Mouse (Mus musculus): ENCODE measurements around the gene Cgas. TPM values are rescaled to one million over a fixed set of nuclear protein-coding genes. Genes with fewer than 3 reads are reported as not detected.

The Cgas gene
- total and polyA plus RNA-seq, 3 experiments = 19.0 to 20.9 TPM; not detected in 1

GRCm38 (mm10) chr9:78482386-78482785 lies 39.3 kb upstream of the Cgas start:
- peaks cover 0 to 4% of the 10 kb centered on the region in 2 experiments; a peak in 2 of 4 replicates for H3K27me3 ChIP-seq (ENCODE audit: control insufficient read depth in 1 of 2, insufficient read depth in 2 of 2, low read length in 2 of 2)

GRCm38 (mm10) chr9:78481423-78482331 lies 38.6 kb upstream of the Cgas start:
- no peaks in the 10 kb centered on the region for H3K9me3 ChIP-seq (replicated peaks; ENCODE audit: insufficient read depth, low read length)
- H3K79me2 ChIP-seq (ENCODE audit: control insufficient read depth, insufficient read depth, low read length, poor library complexity) = peaks cover 30% of the 10 kb centered on the region
- peaks cover 10 to 16% of the 10 kb centered on the region in 2 experiments for H3K36me3 ChIP-seq (ENCODE audit: control insufficient read depth in 1 of 2, insufficient read depth in 2 of 2, low read length in 2 of 2)
- peak overlapping the region; percentile 95 for H3K9ac ChIP-seq (ENCODE audit: control insufficient read depth, low read depth, low read length, poor library complexity, severe bottlenecking)
- no peak for TF ChIP-seq ETS1 (IDR thresholded peaks at IDR 0.05; ENCODE audit: low read depth, low read length)
- peak in 1 of 2 experiments; percentile 4; a peak in 1 of 4 replicates for TF ChIP-seq EP300 (IDR thresholded peaks at IDR 0.05; ENCODE audit: low read depth in 1 of 2, low read length in 2 of 2)
- TF ChIP-seq MYB (IDR thresholded peaks at IDR 0.05; ENCODE audit: low read depth, low read length) = no peak
- TF ChIP-seq ELF1 (IDR thresholded peaks at IDR 0.05; ENCODE audit: low read depth, low read length) = peak; percentile 42; the same call in 1 of the 2 replicates
- TF ChIP-seq TCF12 (IDR thresholded peaks at IDR 0.05; ENCODE audit: low read depth, low read length) = peak; percentile 82
- TF ChIP-seq SIN3A (IDR thresholded peaks at IDR 0.05; ENCODE audit: low read length) = peak; percentile 91
- peak; percentile 99 for TF ChIP-seq MAZ (IDR thresholded peaks at IDR 0.05; ENCODE audit: low read depth, low read length)
- TF ChIP-seq HCFC1 (IDR thresholded peaks at IDR 0.05; ENCODE audit: low read depth, low read length) = peak; percentile 86
- peak; percentile 78 for TF ChIP-seq NRF1 (IDR thresholded peaks at IDR 0.05; ENCODE audit: insufficient read depth, low read depth, low read length, poor library complexity, severe bottlenecking)
- peak; percentile 79 for TF ChIP-seq MYC (IDR thresholded peaks at IDR 0.05; ENCODE audit: low read depth, low read length)
- TF ChIP-seq ZMIZ1 (IDR thresholded peaks at IDR 0.05; ENCODE audit: low read depth, low read length) = peak; percentile 100
- TF ChIP-seq CTCF (IDR thresholded peaks at IDR 0.05 in 2 of 3, conservative IDR thresholded peaks at IDR 0.05 in 1 of 3; ENCODE audit: control insufficient read depth in 1 of 3, insufficient read depth in 1 of 3, low read depth in 2 of 3, low read length in 3 of 3, poor library complexity in 1 of 3, severe bottlenecking in 1 of 3) = no peak
- 0 out of 2 replicates have a peak, but pooled peaks have one; percentile 76 for TF ChIP-seq UBTF (IDR thresholded peaks at IDR 0.05; ENCODE audit: borderline replicate concordance, insufficient read depth, low read depth, low read length)
- no peak for TF ChIP-seq ZNF384 (IDR thresholded peaks at IDR 0.05; ENCODE audit: low read depth, low read length)
- no peak for TF ChIP-seq ZC3H11A (IDR thresholded peaks at IDR 0.05; ENCODE audit: low read depth, low read length)
- TF ChIP-seq MXI1 (IDR thresholded peaks at IDR 0.05; ENCODE audit: low read depth, low read length) = peak; percentile 18; the same call in 1 of the 2 replicates
- TF ChIP-seq KAT2A (conservative IDR thresholded peaks at IDR 0.05; ENCODE audit: low read depth, low read length) = peak; percentile 67; the same call in 1 of the 2 replicates
- peak; percentile 96 to 98 for TF ChIP-seq POLR2A (IDR thresholded peaks at IDR 0.05; ENCODE audit: control insufficient read depth in 1 of 2, insufficient read depth in 1 of 2, low read depth in 1 of 2, low read length in 2 of 2, poor library complexity in 1 of 2)
- TF ChIP-seq GATA1 (IDR thresholded peaks at IDR 0.05; ENCODE audit: low read depth, low read length) = no peak
- TF ChIP-seq NELFE (IDR thresholded peaks at IDR 0.05; ENCODE audit: low read depth, low read length) = peak; percentile 99
- TF ChIP-seq TBP (IDR thresholded peaks at IDR 0.05; ENCODE audit: low read depth, low read length) = peak; percentile 98
- no peak for TF ChIP-seq CHD2 (IDR thresholded peaks at IDR 0.05; ENCODE audit: low read length)
- TF ChIP-seq POLR2AphosphoS2 (IDR thresholded peaks at IDR 0.05; ENCODE audit: low read length) = peak; percentile 95
- peak; percentile 95; the same call in 1 of the 2 replicates for TF ChIP-seq POLR2AphosphoS5 (IDR thresholded peaks at IDR 0.05; ENCODE audit: borderline replicate concordance, low read depth, low read length)
- TF ChIP-seq RCOR1 (IDR thresholded peaks at IDR 0.05; ENCODE audit: low read depth, low read length) = no peak
- no peak for TF ChIP-seq JUND (IDR thresholded peaks at IDR 0.05; ENCODE audit: low read depth, low read length)
- peak; percentile 98 for DNase-seq (ENCODE audit: low read depth, low spot score)
- 0 out of 4 replicates have a peak, but pooled peaks cover 0 to 4% of the 10 kb centered on the region in 2 experiments for H3K27me3 ChIP-seq (ENCODE audit: control insufficient read depth in 1 of 2, insufficient read depth in 2 of 2, low read length in 2 of 2)
- H3K4me3 ChIP-seq (ENCODE audit: control insufficient read depth in 1 of 2, insufficient read depth in 1 of 2, low read depth in 2 of 2, low read length in 2 of 2) = peak overlapping the region; percentile 86 to 88
- peak overlapping the region; percentile 86 for H3K27ac ChIP-seq (ENCODE audit: control insufficient read depth, low read depth, low read length)
- peaks cover 0 to 3% of the 10 kb centered on the region in 2 experiments; a peak in 2 of 4 replicates for H3K4me1 ChIP-seq (ENCODE audit: control insufficient read depth in 1 of 2, insufficient read depth in 2 of 2, low read length in 2 of 2)

More at GRCm38 (mm10) chr9:78482386-78482785, 39.3 kb upstream of the Cgas start:
- Histone ChIP-seq H3K27ac (ENCODE audit: control insufficient read depth, low read depth, low read length) (no peak overlapping the region), H3K79me2 (ENCODE audit: control insufficient read depth, insufficient read depth, low read length, poor library complexity) (peaks cover 30% of the 10 kb centered on the region), H3K36me3 (ENCODE audit: control insufficient read depth in 1 of 2, insufficient read depth in 2 of 2, low read length in 2 of 2) (peaks cover 10 to 14% of the 10 kb centered on the region in 2 experiments), H3K9ac (ENCODE audit: control insufficient read depth, low read depth, low read length, poor library complexity, severe bottlenecking) (peak overlapping the region; percentile 95), H3K4me1 (ENCODE audit: control insufficient read depth in 1 of 2, insufficient read depth in 2 of 2, low read length in 2 of 2) (peaks cover 0 to 3% of the 10 kb centered on the region in 2 experiments; a peak in 2 of 4 replicates), H3K9me3 (replicated peaks; ENCODE audit: insufficient read depth, low read length) (no peaks in the 10 kb centered on the region), H3K4me3 (ENCODE audit: control insufficient read depth in 1 of 2, insufficient read depth in 1 of 2, low read depth in 2 of 2, low read length in 2 of 2) (peak overlapping the region; percentile 46 to 86)
- DNase-seq (ENCODE audit: low read depth, low spot score) = no peak
- TF ChIP-seq RCOR1 (IDR thresholded peaks at IDR 0.05; ENCODE audit: low read depth, low read length) (0 out of 2 replicates have a peak, but pooled peaks have one; percentile 46), UBTF (IDR thresholded peaks at IDR 0.05; ENCODE audit: borderline replicate concordance, insufficient read depth, low read depth, low read length) (no peak)
